Mouse (Mus musculus) megakaryocyte-erythroid progenitor cell, adult 5-6 weeks (primary cell): Measurements from ENCODE around the gene Abcg1. TPM values are rescaled to one million over a fixed set of nuclear protein-coding genes. Genes with fewer than 3 reads are reported as not detected.

Experiments
- ATAC-seq: replicated peaks from 2 replicates; pipeline ENCODE4 v1.8.0; 2016; ENCODE audit warnings: mild to moderate bottlenecking, inconsistent platforms; ENCODE audit not compliant: severe bottlenecking, poor library complexity, low FRiP score, low TSS enrichment
- total RNA-seq, 2 experiments: library from RNA; stranded (forward) in 1 of 2; stranded (reverse) in 1 of 2; fragments of 200-1000, 215-1000 nt in 1 of 2; fragments of >200 nt in 1 of 2; fragmentation: Nextera tagmentation in 1 of 2; gene quantifications; 2 replicates each; pipeline ENCODE4 v1.2.3; 2014 to 2017

The Abcg1 gene
- total RNA-seq, 2 experiments from 2014 or later, result 5.1 to 5.4 TPM

DNA sequence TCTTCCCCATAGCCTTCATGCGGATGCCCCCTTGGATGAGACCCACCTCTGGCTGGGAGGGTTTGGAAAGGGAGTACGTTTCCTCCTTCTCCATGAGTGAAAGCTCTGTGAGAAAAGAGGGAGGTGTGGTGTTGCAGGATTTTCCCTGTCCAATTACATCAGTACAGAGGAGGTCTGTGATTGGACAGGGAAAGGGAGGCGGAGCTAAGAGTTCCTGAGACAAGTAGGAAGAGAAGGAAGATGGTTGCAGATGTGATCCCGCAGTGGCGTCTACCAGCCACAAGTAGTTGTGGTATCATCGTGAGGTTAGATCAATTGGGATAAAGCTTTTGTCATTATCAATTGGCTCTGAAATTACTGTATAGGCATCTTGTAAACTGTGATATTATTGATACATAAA, 100.4 kb downstream of the Abcg1 start:
- ATAC-seq, result no peak

DNA sequence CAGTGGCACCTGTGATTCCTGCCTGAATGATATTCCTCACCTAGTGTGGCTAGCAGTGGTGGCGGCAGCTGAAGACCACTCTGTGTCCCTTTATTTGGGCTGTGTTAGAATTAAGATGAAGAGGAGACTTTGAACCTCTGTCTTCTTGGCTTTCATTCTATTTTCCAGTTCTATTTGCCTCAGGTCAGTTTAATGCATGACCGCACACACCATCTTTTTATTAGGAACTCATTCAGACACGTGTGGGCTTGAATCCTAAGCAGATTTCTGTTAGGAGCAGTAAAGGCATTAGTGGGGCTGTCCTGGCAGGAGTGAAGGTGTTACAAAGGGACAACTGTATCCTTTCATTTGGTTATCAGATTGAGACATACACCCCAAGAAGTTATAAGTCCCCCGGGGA, 102.8 kb downstream of the Abcg1 start:
- ATAC-seq, result no peak

DNA sequence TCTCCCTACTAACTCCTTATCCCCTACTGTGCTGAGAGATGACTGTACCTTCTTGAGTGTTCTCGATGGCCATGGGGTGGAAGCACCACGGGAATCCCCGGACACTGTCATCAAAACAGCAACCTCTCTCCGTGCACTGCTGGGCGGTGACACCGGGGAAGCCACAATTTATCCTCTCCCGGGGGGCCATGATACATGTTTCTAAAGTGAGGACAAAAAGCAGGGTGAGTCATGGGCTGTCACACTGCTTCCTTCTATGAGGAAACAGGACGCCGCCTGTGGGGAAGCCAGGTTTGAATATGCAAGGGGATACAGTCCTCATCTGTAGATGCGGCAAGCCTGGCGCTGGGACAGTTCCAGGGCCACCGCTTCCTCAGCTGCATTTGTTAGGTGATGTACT, 105.1 kb downstream of the Abcg1 start:
- ATAC-seq, result no peak

DNA sequence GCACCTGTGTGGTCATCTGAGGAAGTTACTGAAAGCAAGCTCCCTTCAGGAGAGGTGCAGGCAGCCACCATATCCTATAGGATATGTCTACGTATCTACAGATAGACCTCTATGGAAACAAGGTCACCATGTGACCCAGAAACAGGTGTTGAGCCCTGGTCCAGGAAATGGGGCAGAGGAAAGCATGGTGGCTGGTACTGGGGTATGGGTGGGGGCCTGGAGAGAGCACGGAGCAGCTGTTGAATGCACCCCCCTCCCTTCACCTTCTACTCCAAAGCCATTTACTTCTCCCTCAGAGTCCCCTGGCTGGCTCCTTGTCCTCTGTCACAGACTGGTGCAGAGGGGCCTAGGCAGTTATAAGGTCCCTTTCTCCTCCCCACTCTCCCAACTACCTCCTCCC, 106.3 kb downstream of the Abcg1 start:
- no peak for ATAC-seq

DNA sequence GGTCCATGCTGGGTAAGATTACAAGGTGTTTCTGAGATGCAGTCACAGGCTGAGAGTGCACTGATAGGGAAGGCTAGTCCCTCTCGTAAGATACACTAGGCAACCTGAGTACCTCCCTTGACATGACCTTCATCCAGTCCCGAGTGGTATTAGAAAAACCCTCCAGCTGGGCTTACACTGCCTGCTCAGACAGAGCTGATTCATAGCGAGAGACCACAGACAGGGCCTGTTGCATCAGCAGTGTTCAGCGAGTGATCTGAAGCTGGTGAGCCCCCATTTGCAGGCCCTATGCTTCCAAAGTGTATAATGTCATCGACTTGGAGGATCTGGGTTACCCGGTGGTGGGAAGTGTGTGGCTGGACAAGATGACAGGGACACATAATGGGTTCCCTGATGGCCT, 107.7 kb downstream of the Abcg1 start, which contains the start of gene Tff1:
Gene Tff1, minus strand, starts transcription at position 151 of the 400 bp plus-strand sequence.
- ATAC-seq, result no peak

Other genes starting within 250 kb of the Abcg1 start
- gene Glp1r, start 155.9 kb upstream of the Abcg1 start, total RNA-seq (2014; fragmentation: Nextera tagmentation), result not detected in 2 replicates
- gene Glp1r, start 155.9 kb upstream of the Abcg1 start, total RNA-seq (2017), result not detected in 2 replicates
- not detected in 2 replicates for gene Umodl1, start 103.0 kb upstream of the Abcg1 start, total RNA-seq (2014; fragmentation: Nextera tagmentation)
- gene Umodl1, start 103.0 kb upstream of the Abcg1 start, total RNA-seq (2017), result not detected in 2 replicates
- gene Tff3, start 72.0 kb downstream of the Abcg1 start, total RNA-seq (2014; fragmentation: Nextera tagmentation), result not detected in 2 replicates
- gene Tff3, start 72.0 kb downstream of the Abcg1 start, total RNA-seq (2017), result not detected in 2 replicates
- gene Tff2, start 86.6 kb downstream of the Abcg1 start, total RNA-seq (2014; fragmentation: Nextera tagmentation), result not detected in 2 replicates
- not detected in 2 replicates for gene Tff2, start 86.6 kb downstream of the Abcg1 start, total RNA-seq (2017)
- gene Tff1, start 107.6 kb downstream of the Abcg1 start, total RNA-seq (2014; fragmentation: Nextera tagmentation), result not detected in 2 replicates
- gene Tff1, start 107.6 kb downstream of the Abcg1 start, total RNA-seq (2017), result not detected in 2 replicates
- gene Tmprss3, start 141.3 kb downstream of the Abcg1 start, total RNA-seq (2014; fragmentation: Nextera tagmentation), result 0.35 and 2.6 TPM in 2 replicates
- 0.42 TPM in 1 of 2 replicates, not detected in the other for gene Tmprss3, start 141.3 kb downstream of the Abcg1 start, total RNA-seq (2017)
- gene Ubash3a, start 150.2 kb downstream of the Abcg1 start, total RNA-seq (2014; fragmentation: Nextera tagmentation), result 42.5 and 53.9 TPM in 2 replicates
- gene Ubash3a, start 150.2 kb downstream of the Abcg1 start, total RNA-seq (2017), result 34.0 and 45.9 TPM in 2 replicates
- 6.8 TPM in 1 of 2 replicates, not detected in the other for gene Rsph1, start 219.7 kb downstream of the Abcg1 start, total RNA-seq (2014; fragmentation: Nextera tagmentation)
- gene Rsph1, start 219.7 kb downstream of the Abcg1 start, total RNA-seq (2017), result 0.95 TPM in 1 of 2 replicates, not detected in the other
- 7.8 and 13.8 TPM in 2 replicates for gene Slc37a1, start 229.1 kb downstream of the Abcg1 start, total RNA-seq (2014; fragmentation: Nextera tagmentation)
- gene Slc37a1, start 229.1 kb downstream of the Abcg1 start, total RNA-seq (2017), result 3.6 and 8.6 TPM in 2 replicates